Mouse (Mus musculus) embryonic facial prominence, embryonic 15.5 days (tissue): Measurements from ENCODE around the gene Colgalt2. TPM values are rescaled to one million over a fixed set of nuclear protein-coding genes. Genes with fewer than 3 reads are reported as not detected.

Experiments used
- ATAC-seq: fragments of 200-750 bp; cut with Nextera tagmentation; 2 replicates; pipeline ENCODE4 v1.8.0; 2017; ENCODE audit warnings: low read depth, moderate TSS enrichment; ENCODE audit not compliant: insufficient number of reproducible peaks, low FRiP score, low TSS enrichment
- H3K27ac ChIP-seq: fragments of 300-500 bp; sonication (generic); replicated peaks from 2 replicates; pipeline ENCODE4 v1.5.1; 2015; ENCODE audit warnings: mild to moderate bottlenecking, inconsistent platforms
- H3K27me3 ChIP-seq: fragments of 300-500 bp; sonication (generic); 2 replicates; pipeline ENCODE4 v1.6.1; 2015; ENCODE audit warnings: inconsistent platforms
- H3K36me3 ChIP-seq: fragments of 300-500 bp; sonication (generic); 2 replicates; pipeline ENCODE4 v1.6.1; 2015; ENCODE audit warnings: mild to moderate bottlenecking, inconsistent platforms
- H3K4me1 ChIP-seq: fragments of 300-500 bp; sonication (generic); 2 replicates; pipeline ENCODE4 v1.6.1; 2015; ENCODE audit warnings: inconsistent platforms
- H3K4me2 ChIP-seq: fragments of 300-500 bp; sonication (generic); replicated peaks from 2 replicates; pipeline ENCODE4 v1.6.1; 2015; ENCODE audit warnings: mild to moderate bottlenecking, inconsistent platforms
- H3K4me3 ChIP-seq: fragments of 300-500 bp; sonication (generic); replicated peaks from 2 replicates; pipeline ENCODE4 v1.5.1; 2015; ENCODE audit warnings: mild to moderate bottlenecking, inconsistent platforms
- H3K9ac ChIP-seq: fragments of 300-500 bp; sonication (generic); 2 replicates; pipeline ENCODE4 v1.6.1; 2015; ENCODE audit warnings: inconsistent platforms
- H3K9me3 ChIP-seq: fragments of 300-500 bp; sonication (generic); replicated peaks from 2 replicates; pipeline ENCODE4 v1.6.1; 2016; ENCODE audit warnings: inconsistent platforms
- WGBS: fragments of 180-500 bp; shearing (Covaris S2); methylation state at CpG from one replicate; pipeline ENCODE4 v1.1.7; 2015; 5-methylcytosine and 5-hydroxymethylcytosine counted together
- polyA plus RNA-seq: library from polyadenylated mRNA; unstranded; fragments of >200 nt; fragmentation: Nextera tagmentation; extraction: Ambion mirVana; gene quantifications from 2 replicates; pipeline ENCODE4 v1.2.1, GENCODE M21; 2015

Gene Colgalt2
- polyA plus RNA-seq, 1 experiment from 2014 or later, result 4.7 TPM

GRCm38 (mm10) chr1:152455275-152456243 lies 55.9 kb downstream of the Colgalt2 start:
- Histone ChIP-seq H3K27me3 (no peaks in the 10 kb centered on the region), H3K4me3 (no peak overlapping the region), H3K4me2 (no peak overlapping the region), H3K4me1 (peaks cover 9% of the 10 kb centered on the region; the same call in 1 of the 2 replicates), H3K27ac (no peak overlapping the region; the same call in 1 of the 2 replicates), H3K9ac (no peak overlapping the region), H3K9me3 (no peaks in the 10 kb centered on the region), H3K36me3 (no peaks in the 10 kb centered on the region)
- ATAC-seq, result no peak
- WGBS, result 61% methylated on average over 10 of the region's 10 CpGs

GRCm38 (mm10) chr1:152456266-152456665 lies 56.6 kb downstream of the Colgalt2 start:
- H3K4me3 ChIP-seq, result no peak overlapping the region
- no peak overlapping the region for H3K4me2 ChIP-seq
- H3K36me3 ChIP-seq, result no peaks in the 10 kb centered on the region
- no peak overlapping the region for H3K9ac ChIP-seq
- no peaks in the 10 kb centered on the region for H3K9me3 ChIP-seq
- 59% methylated on average over 3 of the region's 3 CpGs for WGBS
- no peak overlapping the region for H3K27ac ChIP-seq
- no peaks in the 10 kb centered on the region for H3K27me3 ChIP-seq
- ATAC-seq, result no peak
- peaks cover 9% of the 10 kb centered on the region; the same call in 1 of the 2 replicates for H3K4me1 ChIP-seq

- no peak for ATAC-seq
- 69% methylated on average over 5 of the region's 5 CpGs for WGBS
Observed at GRCm38 (mm10) chr1:152457596-152457995, 58.0 kb downstream of the Colgalt2 start.

GRCm38 (mm10) chr1:152458996-152459395 lies 59.4 kb downstream of the Colgalt2 start:
- ATAC-seq, result no peak; the same call in 1 of the 2 replicates
- peak overlapping the region; percentile 28; the same call in 1 of the 2 replicates for H3K27ac ChIP-seq
- H3K27me3 ChIP-seq, result no peaks in the 10 kb centered on the region
- 37% methylated on average over 7 of the region's 7 CpGs for whole genome bisulfite sequencing
- no peak overlapping the region for H3K4me3 ChIP-seq
- H3K36me3 ChIP-seq, result no peaks in the 10 kb centered on the region
- H3K4me2 ChIP-seq, result no peak overlapping the region
- H3K4me1 ChIP-seq, result peaks cover 9% of the 10 kb centered on the region; the same call in 1 of the 2 replicates
- H3K9me3 ChIP-seq, result no peaks in the 10 kb centered on the region
- no peak overlapping the region for H3K9ac ChIP-seq

More at GRCm38 (mm10) chr1:152457596-152457995, 58.0 kb downstream of the Colgalt2 start:
- H3K4me1 ChIP-seq, result peaks cover 9% of the 10 kb centered on the region; the same call in 1 of the 2 replicates
- H3K4me3 ChIP-seq, result no peak overlapping the region
- no peak overlapping the region for H3K27ac ChIP-seq
- H3K27me3 ChIP-seq, result no peaks in the 10 kb centered on the region
- H3K9ac ChIP-seq, result no peak overlapping the region
- no peaks in the 10 kb centered on the region for H3K9me3 ChIP-seq
- no peaks in the 10 kb centered on the region for H3K36me3 ChIP-seq
- no peak overlapping the region for H3K4me2 ChIP-seq

GRCm38 (mm10) chr1:152460931-152461330 lies 61.3 kb downstream of the Colgalt2 start:
- no peak overlapping the region for H3K27ac ChIP-seq
- H3K4me3 ChIP-seq, result no peak overlapping the region
- 82% methylated on average over 3 of the region's 3 CpGs for WGBS
- ATAC-seq, result no peak
- no peaks in the 10 kb centered on the region for H3K27me3 ChIP-seq
- no peak overlapping the region for H3K4me2 ChIP-seq
- peaks cover 9% of the 10 kb centered on the region; the same call in 1 of the 2 replicates for H3K4me1 ChIP-seq
- no peaks in the 10 kb centered on the region for H3K9me3 ChIP-seq
- H3K9ac ChIP-seq, result no peak overlapping the region
- H3K36me3 ChIP-seq, result no peaks in the 10 kb centered on the region

- Histone ChIP-seq H3K27me3 (no peaks in the 10 kb centered on the region), H3K4me2 (no peak overlapping the region), H3K4me3 (no peak overlapping the region), H3K9ac (no peak overlapping the region), H3K36me3 (no peaks in the 10 kb centered on the region), H3K27ac (peak overlapping the region; percentile 36; the same call in 1 of the 2 replicates), H3K4me1 (peaks cover 11% of the 10 kb centered on the region; the same call in 1 of the 2 replicates), H3K9me3 (no peaks in the 10 kb centered on the region)
- WGBS, result 36% methylated on average over 3 of the region's 3 CpGs
- no peak; the same call in 1 of the 2 replicates for ATAC-seq
Observed at GRCm38 (mm10) chr1:152461814-152462213, 62.2 kb downstream of the Colgalt2 start.

- Histone ChIP-seq H3K9ac (no peak overlapping the region), H3K4me2 (no peak overlapping the region), H3K4me3 (no peak overlapping the region), H3K4me1 (peaks cover 11% of the 10 kb centered on the region; the same call in 1 of the 2 replicates), H3K27ac (peak overlapping the region; percentile 56; the same call in 1 of the 2 replicates), H3K36me3 (no peaks in the 10 kb centered on the region), H3K27me3 (no peaks in the 10 kb centered on the region), H3K9me3 (no peaks in the 10 kb centered on the region)
- 79% methylated on average over 7 of the region's 7 CpGs for WGBS
- no peak for ATAC-seq
Observed at GRCm38 (mm10) chr1:152462348-152462747, 62.7 kb downstream of the Colgalt2 start.

- Histone ChIP-seq H3K4me2 (no peak overlapping the region), H3K36me3 (no peaks in the 10 kb centered on the region), H3K4me3 (no peak overlapping the region), H3K27ac (no peak overlapping the region), H3K27me3 (no peaks in the 10 kb centered on the region), H3K9me3 (no peaks in the 10 kb centered on the region), H3K9ac (no peak overlapping the region), H3K4me1 (0 out of 2 replicates have a peak, but pooled peaks cover 2% of the 10 kb centered on the region)
- WGBS, result 27% methylated on average over 3 of the region's 3 CpGs
- no peak for ATAC-seq
Observed at GRCm38 (mm10) chr1:152466280-152466679, 66.7 kb downstream of the Colgalt2 start.

- Histone ChIP-seq H3K9ac (no peak overlapping the region), H3K4me3 (no peak overlapping the region), H3K36me3 (no peaks in the 10 kb centered on the region), H3K27me3 (no peaks in the 10 kb centered on the region), H3K4me1 (0 out of 2 replicates have a peak, but pooled peaks cover 2% of the 10 kb centered on the region), H3K27ac (peak overlapping the region; percentile 13; the same call in 1 of the 2 replicates), H3K4me2 (no peak overlapping the region), H3K9me3 (no peaks in the 10 kb centered on the region)
- no peak for ATAC-seq
- WGBS, result 57% methylated on average over 9 of the region's 9 CpGs
Observed at GRCm38 (mm10) chr1:152468443-152468842, 68.8 kb downstream of the Colgalt2 start.

- Histone ChIP-seq H3K27me3 (no peaks in the 10 kb centered on the region), H3K4me1 (no peaks in the 10 kb centered on the region), H3K27ac (no peak overlapping the region), H3K9me3 (no peaks in the 10 kb centered on the region), H3K4me3 (no peak overlapping the region), H3K36me3 (no peaks in the 10 kb centered on the region), H3K9ac (no peak overlapping the region), H3K4me2 (no peak overlapping the region)
- 79% methylated on average over 4 of the region's 4 CpGs for WGBS
- ATAC-seq, result no peak
Observed at GRCm38 (mm10) chr1:152476126-152476525, 76.5 kb downstream of the Colgalt2 start.

- Histone ChIP-seq H3K36me3 (no peaks in the 10 kb centered on the region), H3K4me3 (no peak overlapping the region), H3K4me2 (no peak overlapping the region), H3K27ac (no peak overlapping the region), H3K4me1 (no peaks in the 10 kb centered on the region), H3K27me3 (no peaks in the 10 kb centered on the region), H3K9ac (no peak overlapping the region), H3K9me3 (no peaks in the 10 kb centered on the region)
- WGBS, result 78% methylated on average over 1 of the region's 1 CpGs
- ATAC-seq, result no peak
Observed at GRCm38 (mm10) chr1:152490842-152491241, 91.2 kb downstream of the Colgalt2 start.
